Mouse (Mus musculus) spleen, adult 2 months (tissue): ENCODE results near the gene Cdcp2.

Experiments used
- CTCF ChIP-seq: fragments of 200-500 bp; IDR thresholded peaks from 2 replicates; pipeline ENCODE4 v1.5.1; 2011; ENCODE audit warnings: mild to moderate bottlenecking, inconsistent platforms; ENCODE audit not compliant: insufficient read depth, insufficient read length, insufficient replicate concordance; ENCODE audit errors: extremely low read depth
- POLR2A ChIP-seq: fragments of 200-500 bp; IDR thresholded peaks from 2 replicates; pipeline ENCODE4 v1.6.1; 2011; ENCODE audit warnings: low read depth, low read length, inconsistent platforms

GRCm38 (mm10) chr4:107052962-107053553 is 43.6 kb upstream of the Cdcp2 start:
- TF ChIP-seq POLR2A (no peak), CTCF (no peak)
